Mouse (Mus musculus): Measurements from ENCODE around the gene Snrpe. TPM values are rescaled to one million over a fixed set of nuclear protein-coding genes. Genes with fewer than 3 reads are reported as not detected.

Gene Snrpe
- total RNA-seq, 2 experiments from 2014 or later = 399 to 635 TPM

Other genes with a start within 250 kb of the Snrpe start
- not detected in 2 replicates for gene Etnk2, start 246.7 kb downstream of the Snrpe start, total RNA-seq (2014; fragmentation: Nextera tagmentation)
- gene Etnk2, start 246.7 kb downstream of the Snrpe start, total RNA-seq (2017) = not detected in 2 replicates
- 2.9 and 4.2 TPM in 2 replicates for gene Sox13, start 185.9 kb downstream of the Snrpe start, total RNA-seq (2014; fragmentation: Nextera tagmentation)
- 1.7 and 4.8 TPM in 2 replicates for gene Sox13, start 185.9 kb downstream of the Snrpe start, total RNA-seq (2017)
- gene Zbed6, start 50.6 kb upstream of the Snrpe start, total RNA-seq (2014; fragmentation: Nextera tagmentation) = 15.9 and 23.1 TPM in 2 replicates
- gene Zbed6, start 50.6 kb upstream of the Snrpe start, total RNA-seq (2017) = 14.5 and 16.3 TPM in 2 replicates
- gene Gm38394, start 51.0 kb upstream of the Snrpe start, total RNA-seq (2014; fragmentation: Nextera tagmentation) = 9.5 and 14.2 TPM in 2 replicates
- 6.6 and 9.2 TPM in 2 replicates for gene Gm38394, start 51.0 kb upstream of the Snrpe start, total RNA-seq (2017)
- gene Lax1, start 79.8 kb upstream of the Snrpe start, total RNA-seq (2014; fragmentation: Nextera tagmentation) = not detected in 2 replicates
- gene Lax1, start 79.8 kb upstream of the Snrpe start, total RNA-seq (2017) = 0.82 and 1.0 TPM in 2 replicates
- gene Atp2b4, start 190.8 kb upstream of the Snrpe start, total RNA-seq (2014; fragmentation: Nextera tagmentation) = 44.2 and 58.3 TPM in 2 replicates
- 27.1 and 32.1 TPM in 2 replicates for gene Atp2b4, start 190.8 kb upstream of the Snrpe start, total RNA-seq (2017)